Mouse (Mus musculus) liver, postnatal 0 days (tissue): ENCODE data around the gene Bglap.

Source experiments
- CTCF ChIP-seq: sonication (generic); IDR thresholded peaks from 2 replicates; pipeline ENCODE4 v1.5.1; 2016; ENCODE audit warnings: antibody characterized with exemption, low read depth
- EP300 ChIP-seq: IDR thresholded peaks from 2 replicates; pipeline ENCODE4 v1.6.1; 2016; ENCODE audit warnings: antibody characterized with exemption, low read depth, mild to moderate bottlenecking

GRCm38 (mm10) chr3:88352907-88353306 lies 31.4 kb downstream of the Bglap start:
- TF ChIP-seq CTCF (no peak), EP300 (no peak)
